Mouse (Mus musculus) ovary, postnatal 10 days (tissue): ENCODE measurements around the gene Hagh.

ENCODE experiments used
- DNase-seq: peaks from one replicate; pipeline ENCODE4 v3.0.0; 2022; ENCODE audit warnings: low spot score

Gene Hagh

GRCm38 (mm10) chr17:24902671-24903474, 62.9 kb downstream of the Hagh start:
- no peak for DNase-seq

- no peak for DNase-seq
These were observed 63.8 kb downstream of the Hagh start for GRCm38 (mm10) chr17:24903767-24904166.

DNA sequence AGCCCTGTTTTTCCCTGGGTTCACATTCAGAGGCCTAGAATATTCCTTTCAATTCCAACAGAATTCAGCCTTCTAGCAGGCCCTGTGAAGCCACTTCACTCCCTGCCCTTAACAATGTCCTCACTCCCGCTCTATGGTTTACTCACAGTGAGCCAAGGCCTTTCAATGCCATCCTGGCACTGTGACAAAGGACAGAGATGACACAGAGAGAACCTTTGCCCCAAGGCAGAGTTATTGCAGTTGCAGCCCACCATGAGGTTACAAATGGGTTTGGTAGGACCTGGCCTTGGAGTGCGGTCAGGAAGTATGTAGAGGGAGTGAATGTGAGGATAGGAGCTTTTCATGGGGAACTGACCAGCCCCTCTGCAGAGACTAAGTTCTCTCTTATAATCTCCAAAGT, 67.6 kb downstream of the Hagh start:
- DNase-seq = no peak

DNA sequence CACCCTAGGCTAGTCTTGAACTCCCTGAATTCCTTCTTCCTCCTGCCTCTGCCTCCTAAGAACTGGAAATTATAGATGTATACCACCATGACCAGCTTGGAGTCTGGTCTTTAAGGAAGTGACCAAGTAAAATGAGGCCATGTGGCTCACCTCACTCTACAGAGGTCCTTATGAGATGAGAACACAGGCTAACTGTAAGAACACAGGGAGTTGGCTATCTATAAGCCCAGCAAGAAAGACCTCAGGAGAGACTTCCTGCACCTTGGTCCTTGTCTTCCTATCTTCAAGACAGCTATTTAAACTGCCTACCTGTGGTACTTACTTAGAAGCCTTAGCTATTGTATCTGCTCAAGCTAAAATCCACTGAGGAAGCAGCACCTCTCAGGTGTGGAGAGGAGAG, 74.0 kb downstream of the Hagh start:
- no peak for DNase-seq
